Mouse (Mus musculus) liver, adult 2 months (tissue): ENCODE results near the gene Acot3. TPM values are rescaled to one million over a fixed set of nuclear protein-coding genes. Genes with fewer than 3 reads are reported as not detected.
"Not testable (repeated sequence)": the region's sequence is repeated elsewhere in the genome, so short reads cannot be mapped to it uniquely, and the experiment has no call there.

Experiments
- DNase-seq: peaks from one replicate; pipeline ENCODE4 v3.0.0-alpha.2; 2011; ENCODE audit warnings: low read depth, low spot score; ENCODE audit errors: extremely low read depth
- H3K27ac ChIP-seq: fragments of 200-500 bp; replicated peaks from 2 replicates; pipeline ENCODE4 v1.5.1; 2012; ENCODE audit warnings: low read depth, mild to moderate bottlenecking, control low read depth, inconsistent platforms, low read length; ENCODE audit not compliant: insufficient read depth
- H3K27me3 ChIP-seq: fragments of 200-500 bp; 2 replicates; pipeline ENCODE4 v1.6.1; 2012; ENCODE audit warnings: mild to moderate bottlenecking, moderate library complexity, low read length, inconsistent platforms; ENCODE audit not compliant: control insufficient read depth, insufficient read depth
- H3K36me3 ChIP-seq: fragments of 200-500 bp; 2 replicates; pipeline ENCODE4 v1.6.1; 2012; ENCODE audit warnings: low read length, inconsistent platforms; ENCODE audit not compliant: control insufficient read depth, insufficient read depth
- H3K4me1 ChIP-seq: fragments of 200-500 bp; 2 replicates; pipeline ENCODE4 v1.6.1; 2011; ENCODE audit warnings: low read length; ENCODE audit not compliant: control insufficient read depth, insufficient read depth
- H3K4me3 ChIP-seq: fragments of 200-500 bp; 2 replicates; pipeline ENCODE4 v1.5.1; 2011; ENCODE audit warnings: low read depth, mild to moderate bottlenecking, control low read depth, low read length, moderate library complexity; ENCODE audit not compliant: insufficient read depth
- H3K79me2 ChIP-seq: fragments of 200-500 bp; 2 replicates; pipeline ENCODE4 v1.6.1; 2012; ENCODE audit warnings: inconsistent platforms, mild to moderate bottlenecking, low read length, moderate library complexity; ENCODE audit not compliant: control insufficient read depth, insufficient read depth
- H3K9ac ChIP-seq: fragments of 200-500 bp; 2 replicates; pipeline ENCODE4 v1.6.1; 2012; ENCODE audit warnings: low read depth, mild to moderate bottlenecking, control low read depth, inconsistent platforms, low read length
- CTCF ChIP-seq: fragments of 200-500 bp; IDR thresholded peaks from 2 replicates; pipeline ENCODE4 v1.5.1; 2011; ENCODE audit warnings: low read depth, low read length, control low read depth
- POLR2A ChIP-seq: fragments of 200-500 bp; IDR thresholded peaks from 2 replicates; pipeline ENCODE4 v1.6.1; 2011; ENCODE audit warnings: low read length, control low read depth; ENCODE audit not compliant: insufficient read depth; ENCODE audit errors: extremely low read depth
- WGBS: fragments of 180-500 bp; shearing (Covaris S2); methylation state at CpG from one replicate; pipeline ENCODE4 v1.1.7; 2018; 5-methylcytosine and 5-hydroxymethylcytosine counted together
- polyA plus RNA-seq: library from polyadenylated mRNA; depleted of rRNA; stranded (reverse); fragments of >200 nt; gene quantifications from 2 replicates; pipeline ENCODE4 v1.2.3, GENCODE M21; 2012; rRNA removed
- total RNA-seq: library from RNA; depleted of rRNA; stranded (reverse); fragments of >200 nt; gene quantifications from 2 replicates; pipeline ENCODE4 v1.2.3, GENCODE M21; 2014; rRNA removed

Acot3 gene
- total and polyA plus RNA-seq, 2 experiments, result 33.7 to 58.2 TPM

- Histone ChIP-seq H3K27ac (no peak overlapping the region), H3K27me3 (no peaks in the 10 kb centered on the region), H3K36me3 (no peaks in the 10 kb centered on the region), H3K79me2 (no peaks in the 10 kb centered on the region), H3K4me1 (peaks cover 1% of the 10 kb centered on the region; the same call in 1 of the 2 replicates), H3K4me3 (no peak overlapping the region), H3K9ac (no peak overlapping the region)
- 78% methylated on average over 1 of the region's 1 CpGs for WGBS
- no peak for DNase-seq
- TF ChIP-seq POLR2A (no peak), CTCF (no peak)
Observed at GRCm38 (mm10) chr12:84100071-84100470, 48.1 kb downstream of the Acot3 start.

- Histone ChIP-seq H3K9ac (peak within 1 kb of the TSS; percentile 50), H3K4me3 (peak within 1 kb of the TSS; percentile 60)
- not testable (repeated sequence) for H3K27me3 ChIP-seq, H3K36me3 ChIP-seq, H3K4me1 ChIP-seq, H3K79me2 ChIP-seq, H3K27ac ChIP-seq
- under 1% methylated on average over 80 of the region's 80 CpGs for WGBS
- DNase-seq, result peak; percentile 67
Observed at GRCm38 (mm10) chr12:84100604-84101492, 48.9 kb downstream of the Acot3 start, which contains the start of gene Acot6. TSS of gene Acot6 (plus strand) at chr12:84100654.

- Histone ChIP-seq H3K27ac (no peak overlapping the region), H3K79me2 (no peaks in the 10 kb centered on the region), H3K4me3 (peak overlapping the region; percentile 60; the same call in 1 of the 2 replicates), H3K36me3 (no peaks in the 10 kb centered on the region), H3K9ac (no peak overlapping the region; the same call in 1 of the 2 replicates), H3K27me3 (no peaks in the 10 kb centered on the region), H3K4me1 (peaks cover 1% of the 10 kb centered on the region; the same call in 1 of the 2 replicates)
- DNase-seq, result no peak
- TF ChIP-seq POLR2A (no peak), CTCF (no peak)
- WGBS, result 47% methylated on average over 2 of the region's 2 CpGs
Observed at GRCm38 (mm10) chr12:84101493-84101845, 49.5 kb downstream of the Acot3 start.

- Histone ChIP-seq H3K36me3 (no peaks in the 10 kb centered on the region), H3K27ac (no peak overlapping the region), H3K4me3 (no peak overlapping the region), H3K79me2 (no peaks in the 10 kb centered on the region), H3K9ac (no peak overlapping the region), H3K27me3 (no peaks in the 10 kb centered on the region), H3K4me1 (no peaks in the 10 kb centered on the region)
- no peak for DNase-seq
- WGBS, result 90% methylated on average over 3 of the region's 3 CpGs
- TF ChIP-seq POLR2A (no peak), CTCF (no peak)
Observed at GRCm38 (mm10) chr12:84107012-84107411, 55.1 kb downstream of the Acot3 start.

GRCm38 (mm10) chr12:84107692-84108091, 55.7 kb downstream of the Acot3 start:
- DNase-seq, result no peak
- H3K27ac ChIP-seq, result no peak overlapping the region
- no peaks in the 10 kb centered on the region for H3K36me3 ChIP-seq
- H3K79me2 ChIP-seq, result no peaks in the 10 kb centered on the region
- H3K27me3 ChIP-seq, result no peaks in the 10 kb centered on the region
- no peak for TF ChIP-seq POLR2A
- TF ChIP-seq CTCF, result no peak
- H3K9ac ChIP-seq, result no peak overlapping the region
- 82% methylated on average over 1 of the region's 1 CpGs for WGBS
- H3K4me1 ChIP-seq, result no peaks in the 10 kb centered on the region
- no peak overlapping the region for H3K4me3 ChIP-seq

- TF ChIP-seq POLR2A, result no peak
- TF ChIP-seq CTCF, result no peak
- Histone ChIP-seq H3K27me3 (no peaks in the 10 kb centered on the region), H3K79me2 (no peaks in the 10 kb centered on the region), H3K4me3 (no peak overlapping the region), H3K9ac (no peak overlapping the region), H3K36me3 (no peaks in the 10 kb centered on the region), H3K27ac (no peak overlapping the region), H3K4me1 (peaks cover 2% of the 10 kb centered on the region; the same call in 1 of the 2 replicates)
- 97% methylated on average over 1 of the region's 1 CpGs for WGBS
- no peak for DNase-seq
Observed at GRCm38 (mm10) chr12:84109924-84110323, 58.0 kb downstream of the Acot3 start.

Other genes with a start within 250 kb of the Acot3 start
- 20.2 and 21.3 TPM in 2 replicates for gene Numb, start 130.2 kb upstream of the Acot3 start, total RNA-seq
- gene Numb, start 130.2 kb upstream of the Acot3 start, polyA plus RNA-seq, result 38.5 and 46.7 TPM in 2 replicates
- gene Riox1, start 101.5 kb upstream of the Acot3 start, total RNA-seq, result 3.7 and 4.0 TPM in 2 replicates
- gene Riox1, start 101.5 kb upstream of the Acot3 start, polyA plus RNA-seq, result 5.5 and 7.7 TPM in 2 replicates
- not detected in 2 replicates for gene Heatr4, start 67.3 kb upstream of the Acot3 start, total RNA-seq
- gene Heatr4, start 67.3 kb upstream of the Acot3 start, polyA plus RNA-seq, result not detected in 2 replicates
- 10.1 and 11.2 TPM in 2 replicates for gene Acot2, start 64.3 kb upstream of the Acot3 start, total RNA-seq
- gene Acot2, start 64.3 kb upstream of the Acot3 start, polyA plus RNA-seq, result 7.9 and 8.6 TPM in 2 replicates
- gene Acot1, start 42.7 kb upstream of the Acot3 start, total RNA-seq, result 26.1 and 30.8 TPM in 2 replicates
- gene Acot1, start 42.7 kb upstream of the Acot3 start, polyA plus RNA-seq, result 24.5 and 40.9 TPM in 2 replicates
- gene Acot4, start 13.8 kb upstream of the Acot3 start, total RNA-seq, result 43.4 and 53.4 TPM in 2 replicates
- 44.7 and 71.6 TPM in 2 replicates for gene Acot4, start 13.8 kb upstream of the Acot3 start, polyA plus RNA-seq
- not detected in 2 replicates for gene Gm49366, start 13.2 kb upstream of the Acot3 start, total RNA-seq
- not detected in 2 replicates for gene Gm49366, start 13.2 kb upstream of the Acot3 start, polyA plus RNA-seq
- gene Acot5, start 17.2 kb downstream of the Acot3 start, total RNA-seq, result not detected in 2 replicates
- 0.06 TPM in 1 of 2 replicates, not detected in the other for gene Acot5, start 17.2 kb downstream of the Acot3 start, polyA plus RNA-seq
- gene Acot6, start 48.5 kb downstream of the Acot3 start, total RNA-seq, result 0.74 and 1.1 TPM in 2 replicates
- 0.97 and 1.1 TPM in 2 replicates for gene Acot6, start 48.5 kb downstream of the Acot3 start, polyA plus RNA-seq
- gene Dnal1, start 62.2 kb downstream of the Acot3 start, total RNA-seq, result 0.40 and 0.46 TPM in 2 replicates
- 0.29 and 0.38 TPM in 2 replicates for gene Dnal1, start 62.2 kb downstream of the Acot3 start, polyA plus RNA-seq
- 0.18 and 0.20 TPM in 2 replicates for gene Pnma1, start 96.3 kb downstream of the Acot3 start, total RNA-seq
- not detected in 2 replicates for gene Pnma1, start 96.3 kb downstream of the Acot3 start, polyA plus RNA-seq
- gene Elmsan1, start 166.7 kb downstream of the Acot3 start, total RNA-seq, result 2.3 and 3.2 TPM in 2 replicates
- 3.4 and 3.8 TPM in 2 replicates for gene Elmsan1, start 166.7 kb downstream of the Acot3 start, polyA plus RNA-seq
- gene Ptgr2, start 233.1 kb downstream of the Acot3 start, total RNA-seq, result 61.9 and 75.3 TPM in 2 replicates
- gene Ptgr2, start 233.1 kb downstream of the Acot3 start, polyA plus RNA-seq, result 16.3 and 18.5 TPM in 2 replicates